In genomic region chr7:124782816-124783215, GRCm38 (mm10) we compare ENCODE assay signal across 10 mouse cellular contexts.
DNase-seq lines count a peak whose midpoint lies in the region; ATAC-seq lines count a peak whose summit lies in the region.
"Had no signal": no experiment of that assay in that cellular context is flagged by ENCODE, and none has a peak within 500 bp of the region (broad histone marks: within the 10 kb centered on the region; RNA-seq: fewer than 3 reads in every experiment).

No protein-coding gene starts in this region.

- H3K27me3 ChIP-seq in hindbrain, embryonic 14.5 days (ENCODE audit: control insufficient read depth, insufficient read depth, low read length) = no peaks in the 10 kb centered on the region
- H3K27me3 ChIP-seq in hindbrain, embryonic 12.5 days = no peaks in the 10 kb centered on the region
- H3K27me3 ChIP-seq in midbrain, embryonic 15.5 days (replicated peaks) = no peaks in the 10 kb centered on the region
- H3K27me3 ChIP-seq: limb, embryonic 13.5 days had no signal

- ATAC-seq in hindbrain, embryonic 14.5 days (ENCODE audit: low FRiP score) = no peak
- ATAC-seq in hindbrain, embryonic 12.5 days (ENCODE audit: low FRiP score) = no peak
- ATAC-seq in erythroid progenitor cell, adult 5-6 weeks (replicated peaks; ENCODE audit: low FRiP score, poor library complexity, severe bottlenecking) = no peak
- no peak for ATAC-seq in midbrain, embryonic 15.5 days (replicated peaks)

- H3K27ac ChIP-seq in hindbrain, embryonic 14.5 days = no peak overlapping the region
- no peak overlapping the region for H3K27ac ChIP-seq in hindbrain, embryonic 12.5 days
- no peak overlapping the region for H3K27ac ChIP-seq in midbrain, embryonic 15.5 days
- H3K27ac ChIP-seq: limb, embryonic 13.5 days had no signal

- H3K36me3 ChIP-seq in hindbrain, embryonic 14.5 days (replicated peaks; ENCODE audit: control insufficient read depth, insufficient read depth) = no peaks in the 10 kb centered on the region
- H3K36me3 ChIP-seq in hindbrain, embryonic 12.5 days = no peaks in the 10 kb centered on the region
- H3K36me3 ChIP-seq in midbrain, embryonic 15.5 days (replicated peaks) = no peaks in the 10 kb centered on the region
- H3K36me3 ChIP-seq: limb, embryonic 13.5 days had no signal

- H3K4me2 ChIP-seq in hindbrain, embryonic 14.5 days (replicated peaks) = no peak overlapping the region
- H3K4me2 ChIP-seq in hindbrain, embryonic 12.5 days (replicated peaks) = no peak overlapping the region
- H3K4me2 ChIP-seq in midbrain, embryonic 15.5 days = no peak overlapping the region
- H3K4me2 ChIP-seq: limb, embryonic 13.5 days had no signal

- no peak overlapping the region for H3K9ac ChIP-seq in hindbrain, embryonic 14.5 days
- no peak overlapping the region for H3K9ac ChIP-seq in hindbrain, embryonic 12.5 days
- no peak overlapping the region for H3K9ac ChIP-seq in midbrain, embryonic 15.5 days
- H3K9ac ChIP-seq: limb, embryonic 13.5 days had no signal

- 58% methylated on average over 4 of the region's 4 CpGs for WGBS in hindbrain, embryonic 14.5 days
- WGBS in hindbrain, embryonic 12.5 days = 53% methylated on average over 4 of the region's 4 CpGs
- WGBS in midbrain, embryonic 15.5 days = 62% methylated on average over 4 of the region's 4 CpGs

- peak; percentile 71 for DNase-seq in hindbrain, embryonic 14.5 days (ENCODE audit: low spot score)
- DNase-seq in ES-CJ7 (ENCODE audit: low read depth, low spot score) = peak; percentile 38
- DNase-seq in cerebellum, adult 11-12 months = peak; percentile 29
- peak; percentile 45 for DNase-seq in kidney, postnatal 14 days
- no peak for DNase-seq in adrenal gland, adult 18-20 months (ENCODE audit: low spot score in 2 of 2)
- DNase-seq: adrenal gland, postnatal 25 days had no signal

- H3K4me1 ChIP-seq in hindbrain, embryonic 14.5 days (replicated peaks; ENCODE audit: control insufficient read depth, insufficient read depth, low read length) = no peaks in the 10 kb centered on the region
- H3K4me1 ChIP-seq in hindbrain, embryonic 12.5 days = no peaks in the 10 kb centered on the region
- H3K4me1 ChIP-seq in midbrain, embryonic 15.5 days = no peaks in the 10 kb centered on the region
- H3K4me1 ChIP-seq: limb, embryonic 13.5 days had no signal

- no peak overlapping the region for H3K4me3 ChIP-seq in hindbrain, embryonic 14.5 days (replicated peaks; ENCODE audit: low read length)
- H3K4me3 ChIP-seq in hindbrain, embryonic 12.5 days = no peak overlapping the region
- H3K4me3 ChIP-seq in midbrain, embryonic 15.5 days = no peak overlapping the region
- H3K4me3 ChIP-seq: limb, embryonic 13.5 days had no signal

- no peaks in the 10 kb centered on the region for H3K9me3 ChIP-seq in hindbrain, embryonic 14.5 days (ENCODE audit: control insufficient read depth, low read length)
- H3K9me3 ChIP-seq in hindbrain, embryonic 12.5 days (replicated peaks) = peaks cover 8% of the 10 kb centered on the region; the same call in 1 of the 2 replicates
- no peaks in the 10 kb centered on the region for H3K9me3 ChIP-seq in midbrain, embryonic 15.5 days

Comparison
In these comparisons a context has a peak if more than half of its experiments do, and no peak if none do; other contexts are left out.
1. DNase-seq: peak in hindbrain, embryonic 14.5 days (single experiment), ES-CJ7 (single experiment), cerebellum, adult 11-12 months (single experiment) and kidney, postnatal 14 days (single experiment); none in adrenal gland, adult 18-20 months (0 of 2).